Mouse (Mus musculus) liver, postnatal 0 days (tissue): ENCODE measurements around the gene Gorasp1. TPM values are rescaled to one million over a fixed set of nuclear protein-coding genes. Genes with fewer than 3 reads are reported as not detected.

Source experiments
- ATAC-seq: fragments of 200-750 bp; cut with Nextera tagmentation; 2 replicates; pipeline ENCODE4 v1.8.0; 2017; ENCODE audit warnings: mild to moderate bottlenecking, moderate library complexity
- DNase-seq: peaks from one replicate; pipeline ENCODE4 v3.0.0-alpha.2; 2016
- H3K27ac ChIP-seq: fragments of 300-500 bp; sonication (generic); 2 replicates; pipeline ENCODE4 v1.5.1; 2014; ENCODE audit warnings: antibody characterized with exemption, moderate library complexity, mild to moderate bottlenecking, low read depth
- H3K27me3 ChIP-seq: fragments of 300-500 bp; sonication (generic); 2 replicates; pipeline ENCODE4 v1.6.1; 2014; ENCODE audit warnings: low read length, control low read depth, mixed read lengths; ENCODE audit not compliant: insufficient read depth
- H3K36me3 ChIP-seq: fragments of 300-500 bp; sonication (generic); replicated peaks from 2 replicates; pipeline ENCODE4 v1.6.1; 2014; ENCODE audit warnings: mild to moderate bottlenecking, control low read depth, low read length, moderate library complexity, mixed read lengths; ENCODE audit not compliant: insufficient read depth
- H3K4me1 ChIP-seq: fragments of 300-500 bp; sonication (generic); 2 replicates; pipeline ENCODE4 v1.6.1; 2014; ENCODE audit warnings: antibody characterized with exemption, mild to moderate bottlenecking, control low read depth; ENCODE audit not compliant: insufficient read depth
- H3K4me2 ChIP-seq: fragments of 300-500 bp; sonication (generic); 2 replicates; pipeline ENCODE4 v1.6.1; 2014; ENCODE audit warnings: low read depth, mild to moderate bottlenecking, low read length, moderate library complexity, mixed read lengths
- H3K4me3 ChIP-seq: fragments of 300-500 bp; sonication (generic); 2 replicates; pipeline ENCODE4 v1.5.1; 2014; ENCODE audit warnings: low read depth, low read length
- H3K9ac ChIP-seq: fragments of 300-500 bp; sonication (generic); replicated peaks from 2 replicates; pipeline ENCODE4 v1.6.1; 2014; ENCODE audit warnings: mild to moderate bottlenecking, moderate library complexity
- H3K9me3 ChIP-seq: fragments of 300-500 bp; sonication (generic); 2 replicates; pipeline ENCODE4 v1.6.1; 2016; ENCODE audit warnings: mild to moderate bottlenecking, control low read depth, low read length, mixed read lengths
- CTCF ChIP-seq: sonication (generic); IDR thresholded peaks from 2 replicates; pipeline ENCODE4 v1.5.1; 2016; ENCODE audit warnings: antibody characterized with exemption, low read depth
- EP300 ChIP-seq: IDR thresholded peaks from 2 replicates; pipeline ENCODE4 v1.6.1; 2016; ENCODE audit warnings: antibody characterized with exemption, low read depth, mild to moderate bottlenecking
- WGBS: fragments of 180-500 bp; shearing (Covaris S2); extraction: QIAGEN DNeasy Blood & Tissue Kit; methylation state at CpG from one replicate; pipeline ENCODE4 v1.1.7; 2014; ENCODE audit not compliant: insufficient replicate concordance; 5-methylcytosine and 5-hydroxymethylcytosine counted together
- polyA plus RNA-seq: library from polyadenylated mRNA; unstranded; fragments of >200 nt; fragmentation: Nextera tagmentation; extraction: Ambion mirVana; gene quantifications from 2 replicates; pipeline ENCODE4 v1.2.1, GENCODE M21; 2015

The Gorasp1 gene
- polyA plus RNA-seq, 1 experiment from 2014 or later: 8.8 TPM

- no peaks in the 10 kb centered on the region; the same call in 1 of the 2 replicates for H3K4me1 ChIP-seq
- H3K9ac ChIP-seq: no peak overlapping the region
- H3K4me3 ChIP-seq: no peak overlapping the region
- 81% methylated on average over 9 of the region's 9 CpGs for WGBS
- no peaks in the 10 kb centered on the region for H3K27me3 ChIP-seq
- no peaks in the 10 kb centered on the region for H3K9me3 ChIP-seq
- no peaks in the 10 kb centered on the region for H3K36me3 ChIP-seq
- no peak overlapping the region for H3K27ac ChIP-seq
- no peak overlapping the region for H3K4me2 ChIP-seq
- no peak for DNase-seq
- TF ChIP-seq EP300: no peak
- TF ChIP-seq CTCF: no peak
- no peak for ATAC-seq
These were observed 47.9 kb downstream of the Gorasp1 start for GRCm38 (mm10) chr9:119889446-119889845.

- H3K4me1 ChIP-seq: no peaks in the 10 kb centered on the region
These were observed 48.5 kb downstream of the Gorasp1 start for GRCm38 (mm10) chr9:119888843-119889246.

GRCm38 (mm10) chr9:119887144-119887901, 50.0 kb downstream of the Gorasp1 start:
- WGBS: 75% methylated on average over 4 of the region's 4 CpGs
- Histone ChIP-seq H3K27ac (no peak overlapping the region), H3K9ac (no peak overlapping the region), H3K4me2 (no peak overlapping the region), H3K4me1 (no peaks in the 10 kb centered on the region), H3K27me3 (no peaks in the 10 kb centered on the region), H3K36me3 (no peaks in the 10 kb centered on the region), H3K9me3 (no peaks in the 10 kb centered on the region), H3K4me3 (no peak overlapping the region)
- no peak for TF ChIP-seq EP300
- no peak for TF ChIP-seq CTCF
- ATAC-seq (no peak), DNase-seq (peak; percentile 24)

More at GRCm38 (mm10) chr9:119888843-119889246, 48.5 kb downstream of the Gorasp1 start:
- no peak for TF ChIP-seq CTCF
- TF ChIP-seq EP300: no peak
- Histone ChIP-seq H3K36me3 (no peaks in the 10 kb centered on the region), H3K27me3 (no peaks in the 10 kb centered on the region), H3K4me2 (no peak overlapping the region), H3K27ac (no peak overlapping the region), H3K9ac (no peak overlapping the region), H3K4me3 (no peak overlapping the region), H3K9me3 (no peaks in the 10 kb centered on the region)
- 61% methylated on average over 2 of the region's 2 CpGs for WGBS
- DNase-seq (no peak), ATAC-seq (no peak)

Other genes with a start within 250 kb of the Gorasp1 start
- 0.02 and 0.04 TPM in 2 replicates for gene Scn10a, start 218.2 kb downstream of the Gorasp1 start, polyA plus RNA-seq
- gene Scn11a, start 112.1 kb downstream of the Gorasp1 start, polyA plus RNA-seq: not detected in 2 replicates
- gene Wdr48, start 42.7 kb downstream of the Gorasp1 start, polyA plus RNA-seq: 9.8 and 13.9 TPM in 2 replicates
- 0.09 and 0.22 TPM in 2 replicates for gene Ttc21a, start within 50 bp of the Gorasp1 start, polyA plus RNA-seq
- 2.9 and 3.4 TPM in 2 replicates for gene Csrnp1, start 47.1 kb upstream of the Gorasp1 start, polyA plus RNA-seq
- gene Xirp1, start 86.0 kb upstream of the Gorasp1 start, polyA plus RNA-seq: 0.13 TPM in 2 replicates
- 1.8 and 2.2 TPM in 2 replicates for gene Cx3cr1, start 132.3 kb upstream of the Gorasp1 start, polyA plus RNA-seq
- not detected in 2 replicates for gene Ccr8, start 154.5 kb upstream of the Gorasp1 start, polyA plus RNA-seq
- 44.8 and 48.9 TPM in 2 replicates for gene Slc25a38, start 172.8 kb upstream of the Gorasp1 start, polyA plus RNA-seq
- gene Rpsa, start 190.1 kb upstream of the Gorasp1 start, polyA plus RNA-seq: 681 and 692 TPM in 2 replicates
- not detected in 2 replicates for gene Mobp, start 212.1 kb upstream of the Gorasp1 start, polyA plus RNA-seq